Mouse (Mus musculus): ENCODE results near the gene Rcc1l.
A peak's percentile ranks its signal among the peaks of the same experiment; 100 is the strongest.

The Rcc1l gene

GRCm38 (mm10) chr5:134176169-134176881 is at the start of gene Rcc1l:
Gene Rcc1l, minus strand, starts transcription at chr5:134176774.
- DNase-seq: peak; percentile 84

DNA sequence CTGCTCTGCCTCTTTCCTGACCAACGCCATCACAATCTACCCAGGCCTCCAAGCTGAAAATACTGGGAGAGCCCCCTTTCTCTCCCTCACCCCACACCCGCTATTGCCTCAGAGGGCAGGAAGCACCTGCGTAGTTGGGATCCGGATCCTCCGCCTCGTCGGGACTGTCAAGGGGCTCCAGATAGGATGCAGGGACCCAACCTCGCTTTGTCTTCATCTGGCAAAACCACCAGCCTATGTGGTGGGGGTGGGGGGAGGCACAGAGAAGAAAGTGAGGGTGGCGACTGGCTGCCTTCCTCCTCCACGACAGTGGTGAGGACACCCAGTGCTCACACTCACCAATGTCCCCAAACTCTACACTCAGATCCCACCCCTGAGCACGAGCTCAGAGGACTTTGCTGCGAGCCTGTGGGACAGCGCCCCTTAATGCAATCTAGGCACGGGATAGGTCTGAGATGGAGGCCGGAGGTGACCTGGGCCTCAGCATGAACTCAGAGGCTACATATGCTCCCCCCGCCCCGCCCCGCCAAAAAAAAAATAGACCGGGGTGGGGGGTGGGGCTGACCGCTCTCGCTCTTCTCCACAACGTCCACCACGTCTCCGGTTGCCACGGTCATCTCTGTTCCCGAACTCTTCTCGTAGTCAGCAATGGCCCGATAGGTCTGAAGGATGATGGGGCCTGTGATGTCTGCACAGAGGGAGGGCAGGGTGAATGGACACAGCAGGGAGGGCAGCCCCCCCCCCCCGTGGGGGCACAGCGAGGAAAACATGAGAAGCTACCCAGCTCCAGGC is 48.7 kb upstream of the Rcc1l start:
- DNase-seq: no peak

- DNase-seq: no peak
Measured at GRCm38 (mm10) chr5:134221708-134222150, 45.2 kb upstream of the Rcc1l start.

DNA sequence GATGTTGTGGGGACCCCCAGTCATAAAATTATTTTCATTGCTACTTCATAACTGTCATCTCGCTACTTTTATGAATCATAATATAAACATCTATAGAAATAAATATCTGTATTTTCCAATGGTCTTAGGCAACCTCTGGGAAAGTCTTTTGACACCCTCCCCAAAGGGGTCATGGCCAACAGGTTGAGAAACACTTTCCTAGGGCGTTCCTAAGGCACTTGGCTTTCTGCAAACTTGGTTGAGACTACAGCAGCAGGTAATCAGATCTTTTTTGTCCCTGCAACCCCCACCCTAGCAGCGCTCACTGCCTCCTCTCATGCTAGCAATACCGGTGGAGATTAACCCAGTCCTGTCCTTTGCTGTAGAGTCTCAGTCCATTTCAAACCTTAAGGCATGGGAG is 44.7 kb upstream of the Rcc1l start:
- no peak for DNase-seq

- no peak for DNase-seq
Measured at GRCm38 (mm10) chr5:134217900-134218299, 41.3 kb upstream of the Rcc1l start.

- no peak for DNase-seq
Measured at GRCm38 (mm10) chr5:134214021-134214806, 37.6 kb upstream of the Rcc1l start.

DNA sequence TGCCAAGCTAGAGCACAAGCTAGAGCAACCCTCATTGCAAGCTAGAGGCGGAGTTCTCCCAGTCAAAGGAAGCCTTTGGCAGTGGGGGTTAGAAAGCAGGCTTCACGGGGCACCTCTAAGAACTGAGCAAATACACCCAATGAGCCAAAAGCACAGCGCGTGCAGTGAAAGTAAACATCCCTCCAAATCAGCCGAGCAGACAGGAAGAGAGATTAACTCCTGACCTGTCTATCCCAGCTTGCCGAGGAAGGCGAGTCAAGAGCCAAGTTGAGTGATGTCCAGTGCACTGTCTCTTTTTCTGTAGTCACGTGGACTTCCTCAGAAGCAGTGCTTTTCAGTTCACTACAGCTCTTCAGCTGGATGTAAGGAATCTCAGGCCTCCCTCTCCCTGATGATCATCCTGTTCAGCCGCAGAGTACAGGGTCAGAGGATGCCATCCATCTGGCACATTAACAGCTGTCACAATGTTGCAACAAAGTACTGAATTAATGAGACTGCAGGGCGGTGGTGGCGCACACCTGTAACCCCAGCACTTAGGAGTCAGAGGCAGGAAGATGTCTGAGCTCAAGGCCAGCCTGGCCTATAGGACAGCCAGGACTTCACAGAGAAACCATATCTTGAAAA is 33.5 kb upstream of the Rcc1l start:
- no peak for DNase-seq

DNA sequence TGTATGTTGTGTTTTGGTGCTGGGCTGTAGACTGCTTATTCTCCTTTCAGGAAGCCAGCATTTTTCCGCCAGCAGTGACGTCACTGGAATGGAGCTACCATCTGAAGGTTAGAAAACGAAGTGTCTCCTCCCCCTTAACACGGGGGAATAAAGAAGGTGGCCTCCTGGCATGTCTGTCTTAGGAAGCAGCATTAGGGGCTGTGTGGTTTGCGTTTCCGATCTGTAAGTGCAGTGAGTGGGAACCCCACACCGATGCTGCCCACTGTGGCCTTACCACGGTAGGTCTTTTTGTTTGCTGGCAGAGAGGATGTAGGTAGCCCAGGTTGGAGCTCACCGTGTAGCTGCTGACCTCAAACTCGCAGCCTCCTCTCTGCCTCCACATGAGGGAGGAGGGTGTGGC is 30.1 kb upstream of the Rcc1l start:
- no peak for DNase-seq

- DNase-seq: no peak
Measured at GRCm38 (mm10) chr5:134193664-134194063, 17.1 kb upstream of the Rcc1l start.

- no peak for DNase-seq
Measured at GRCm38 (mm10) chr5:134188571-134188970, 12.0 kb upstream of the Rcc1l start.

DNA sequence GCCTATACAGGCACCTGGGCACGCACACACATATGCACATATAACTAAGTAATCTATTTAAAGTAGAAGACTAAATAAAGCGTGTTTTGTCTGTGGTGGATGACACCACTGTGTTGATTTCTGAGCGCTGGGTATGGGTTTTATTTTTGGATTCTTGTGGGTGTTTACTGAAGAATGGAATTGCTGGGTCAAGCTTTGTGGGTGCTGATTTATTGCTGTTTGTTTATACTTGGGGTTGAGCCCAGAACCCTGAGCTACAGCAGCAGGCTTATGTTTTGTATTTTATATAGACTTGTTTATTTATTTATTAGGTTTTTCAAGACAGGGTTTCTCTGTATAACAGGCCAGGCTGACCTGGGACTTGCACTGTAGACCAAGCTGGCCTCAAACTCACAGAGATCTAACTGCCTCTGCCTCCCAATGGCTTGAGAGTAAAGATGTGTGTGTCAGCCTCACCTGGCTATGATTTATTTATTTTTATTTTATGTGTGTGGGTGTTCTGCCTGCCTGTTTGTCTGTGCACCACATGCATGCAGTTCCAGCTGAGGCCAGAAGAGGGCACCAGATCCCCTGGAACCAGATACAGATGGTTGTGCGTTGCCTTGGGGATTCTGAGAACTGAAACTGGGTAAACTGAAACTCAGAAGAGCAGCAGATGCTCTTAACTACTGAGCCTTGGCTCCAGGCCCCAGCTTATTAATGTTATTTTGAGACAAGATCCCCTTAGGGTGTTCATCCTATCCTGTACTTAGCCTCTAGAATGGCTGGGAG is 10.6 kb upstream of the Rcc1l start:
- no peak for DNase-seq

DNA sequence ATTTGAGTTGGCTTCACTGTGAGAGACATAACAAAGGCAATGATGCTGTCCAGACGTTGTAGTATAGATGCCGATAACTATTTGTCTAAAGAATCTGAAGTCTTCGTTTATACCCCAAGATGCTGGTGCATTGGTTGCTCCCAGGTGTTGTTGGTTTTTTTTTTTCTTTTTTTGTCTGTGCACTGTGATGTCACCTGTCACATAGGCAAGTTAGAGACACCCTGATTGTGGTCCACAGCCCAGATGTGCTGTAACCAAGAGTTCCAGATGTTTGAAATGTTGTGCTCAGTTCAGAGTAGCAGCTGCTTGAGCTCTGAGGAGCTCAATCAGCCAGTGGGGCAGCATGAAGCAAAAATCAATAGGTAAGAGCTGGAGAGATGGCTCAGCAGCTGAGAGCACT is 9.5 kb upstream of the Rcc1l start:
- DNase-seq: no peak

GRCm38 (mm10) chr5:134183880-134184808 is 7.6 kb upstream of the Rcc1l start, which contains the start of gene Gtf2ird2:
Gene Gtf2ird2, plus strand, starts transcription at chr5:134184019.
- DNase-seq: peak; percentile 99

DNA sequence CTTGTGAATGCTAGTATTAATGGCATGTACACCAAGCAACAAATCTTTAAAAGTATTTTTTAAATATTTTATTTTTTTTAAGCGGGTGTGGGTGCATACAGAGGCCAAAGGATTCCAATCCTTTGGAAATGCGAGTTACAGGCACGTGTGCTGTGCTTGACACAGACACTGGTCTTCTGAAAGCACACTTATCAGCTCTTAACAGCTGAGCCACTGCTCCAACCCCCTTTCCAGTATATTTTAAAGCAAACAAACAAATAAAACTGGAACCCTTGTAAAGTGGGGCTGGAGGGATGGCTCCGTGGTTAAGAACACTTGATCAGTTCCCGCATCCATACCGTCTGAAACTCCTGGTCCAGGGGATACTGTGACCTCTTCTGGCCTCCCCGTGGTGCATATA is 6.6 kb upstream of the Rcc1l start:
- no peak for DNase-seq

- DNase-seq: no peak
Measured at GRCm38 (mm10) chr5:134182735-134183134, 6.2 kb upstream of the Rcc1l start.

DNA sequence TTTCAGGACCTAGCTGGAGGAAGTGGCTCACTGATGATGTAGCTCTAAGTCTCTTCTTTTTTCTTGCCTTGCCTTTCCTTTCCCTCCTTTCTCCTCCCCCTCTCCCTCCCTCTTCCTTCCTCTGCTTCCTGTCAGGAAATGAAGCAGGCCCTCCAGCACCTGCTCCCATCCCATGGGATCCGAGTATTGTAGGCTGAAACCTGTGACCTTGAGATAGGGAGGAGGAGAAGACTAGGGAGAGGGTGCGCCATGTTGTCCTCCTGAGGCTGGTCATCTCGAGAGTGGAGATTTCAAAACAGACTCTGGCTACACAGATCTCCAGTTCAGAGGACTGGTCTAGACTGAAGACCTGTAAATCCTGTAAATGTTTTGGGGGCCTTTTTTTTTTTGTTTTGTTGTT is 5.6 kb upstream of the Rcc1l start:
- no peak for DNase-seq

DNA sequence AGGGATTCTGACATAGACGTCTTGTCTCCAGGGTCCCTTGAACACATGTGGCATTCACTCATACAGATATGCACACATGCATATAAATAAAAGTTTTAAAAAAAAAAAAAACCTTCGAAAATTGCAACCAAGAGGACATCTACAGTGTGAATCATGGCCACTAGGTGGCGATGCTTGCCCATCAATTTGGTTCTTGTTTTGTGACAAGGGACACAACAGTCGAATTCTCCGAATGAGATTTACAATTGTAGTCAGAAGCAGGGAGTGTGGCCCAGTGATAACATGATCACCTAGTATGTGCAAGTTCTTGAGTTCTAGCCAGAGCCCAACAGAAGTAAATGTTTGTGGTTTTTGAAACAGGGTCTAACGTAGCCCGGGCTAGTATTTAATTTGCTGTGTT is 3.3 kb upstream of the Rcc1l start:
- peak; percentile 71 for DNase-seq

GRCm38 (mm10) chr5:134178536-134178935 is 2.0 kb upstream of the Rcc1l start:
- DNase-seq: no peak

- no peak for DNase-seq
Measured at GRCm38 (mm10) chr5:134175696-134176095, 878 bp downstream of the Rcc1l start.

DNA sequence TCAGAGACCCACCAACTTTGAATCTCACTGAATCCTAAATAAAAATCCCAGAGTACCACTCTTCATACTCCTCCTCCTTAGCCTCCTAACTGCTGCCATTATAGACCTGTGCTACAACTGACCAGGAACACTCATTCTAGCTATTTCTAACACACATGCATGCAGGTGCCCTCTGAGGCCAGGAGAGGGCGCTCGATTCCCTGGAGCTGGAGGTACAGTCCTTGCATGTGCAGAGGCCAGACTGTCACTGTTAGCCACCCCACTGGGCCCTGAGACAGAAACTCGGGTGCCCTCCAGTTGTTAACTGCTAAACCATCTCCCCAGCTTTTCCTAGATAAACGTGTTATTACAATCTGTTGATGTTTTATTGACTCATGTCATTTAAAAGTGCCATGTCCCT is 3.4 kb downstream of the Rcc1l start:
- DNase-seq: no peak

DNA sequence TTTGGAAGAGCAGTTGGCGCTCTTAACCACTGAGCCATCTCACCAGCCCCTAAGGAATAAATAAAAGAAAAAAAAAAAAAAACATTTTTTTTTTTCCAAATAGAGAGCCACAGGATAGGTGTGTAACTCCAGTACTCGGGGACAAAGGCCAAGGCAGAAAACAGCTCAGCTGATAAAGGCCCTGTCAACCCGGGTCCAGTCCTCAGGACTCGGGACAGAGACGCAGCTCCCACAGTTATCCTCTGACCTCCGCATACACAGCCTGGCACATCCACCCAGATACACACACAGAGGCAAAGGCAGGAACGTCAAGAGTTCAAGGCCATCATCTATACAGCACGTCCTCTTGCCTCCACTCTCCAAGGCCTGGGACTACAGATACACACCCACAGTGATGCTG is 6.4 kb downstream of the Rcc1l start:
- no peak for DNase-seq

Measured in right cerebral cortex, postnatal 25 days (tissue).